Mouse (Mus musculus) heart, embryonic 14.5 days (tissue): ENCODE results near the gene Tbc1d2b. TPM values are rescaled to one million over a fixed set of nuclear protein-coding genes. Genes with fewer than 3 reads are reported as not detected.

Source experiments
- ATAC-seq: fragments of 200-750 bp; cut with Nextera tagmentation; 2 replicates; pipeline ENCODE4 v1.8.0; 2017; ENCODE audit warnings: low read depth, moderate TSS enrichment; ENCODE audit not compliant: insufficient number of reproducible peaks, insufficient read depth, low FRiP score
- H3K27ac ChIP-seq, 2 experiments: fragments of 200-500 bp in 1 of 2; fragments of 300-500 bp in 1 of 2; sonication (generic) in 1 of 2; replicated peaks in 1 of 2; 2 replicates each; pipeline ENCODE4 v1.5.1; 2012 to 2014; ENCODE audit warnings: low read depth in 2 of 2, low read length in 2 of 2, control low read depth in 1 of 2, mild to moderate bottlenecking in 1 of 2, mixed read lengths in 1 of 2; ENCODE audit not compliant: control insufficient read depth in 1 of 2, insufficient read depth in 1 of 2
- H3K27me3 ChIP-seq: fragments of 300-500 bp; sonication (generic); 2 replicates; pipeline ENCODE4 v1.6.1; 2014; ENCODE audit warnings: mild to moderate bottlenecking, low read length, control low read depth; ENCODE audit not compliant: control insufficient read depth, insufficient read depth
- H3K36me3 ChIP-seq: fragments of 300-500 bp; sonication (generic); 2 replicates; pipeline ENCODE4 v1.6.1; 2014; ENCODE audit warnings: mild to moderate bottlenecking, control low read depth, low read length, mixed read lengths; ENCODE audit not compliant: control insufficient read depth, insufficient read depth
- H3K4me1 ChIP-seq, 2 experiments: fragments of 200-500 bp in 1 of 2; fragments of 300-500 bp in 1 of 2; sonication (generic) in 1 of 2; 2 replicates each; pipeline ENCODE4 v1.6.1; 2012 to 2014; ENCODE audit warnings: low read length in 2 of 2, control low read depth in 1 of 2, mixed read lengths in 1 of 2; ENCODE audit not compliant: control insufficient read depth in 2 of 2, insufficient read depth in 2 of 2
- H3K4me2 ChIP-seq: fragments of 300-500 bp; sonication (generic); 2 replicates; pipeline ENCODE4 v1.6.1; 2014; ENCODE audit warnings: mild to moderate bottlenecking, low read length
- H3K4me3 ChIP-seq, 2 experiments: fragments of 200-500 bp in 1 of 2; fragments of 300-500 bp in 1 of 2; sonication (generic) in 1 of 2; 2 replicates each; pipeline ENCODE4 v1.5.1; 2012 to 2014; ENCODE audit warnings: low read length in 2 of 2, mild to moderate bottlenecking in 2 of 2, control low read depth in 1 of 2, low read depth in 1 of 2, moderate library complexity in 1 of 2; ENCODE audit not compliant: control insufficient read depth in 1 of 2, insufficient read depth in 1 of 2
- H3K9ac ChIP-seq: fragments of 300-500 bp; sonication (generic); 2 replicates; pipeline ENCODE4 v1.6.1; 2014; ENCODE audit warnings: mild to moderate bottlenecking, low read length
- H3K9me3 ChIP-seq: fragments of 300-500 bp; sonication (generic); 2 replicates; pipeline ENCODE4 v1.6.1; 2016; ENCODE audit warnings: low read length, control low read depth; ENCODE audit not compliant: control insufficient read depth
- WGBS: fragments of 180-500 bp; shearing (Covaris S2); extraction: QIAGEN DNeasy Blood & Tissue Kit; methylation state at CpG from one replicate; pipeline ENCODE4 v1.1.7; 2014; 5-methylcytosine and 5-hydroxymethylcytosine counted together
- polyA plus RNA-seq: library from polyadenylated mRNA; unstranded; fragments of >200 nt; fragmentation: Nextera tagmentation; extraction: Ambion mirVana; gene quantifications from 2 replicates; pipeline ENCODE4 v1.2.1, GENCODE M21; 2014

Tbc1d2b gene
- polyA plus RNA-seq, 1 experiment from 2014 or later, result 7.1 TPM

- no peak overlapping the region for H3K9ac ChIP-seq
- H3K27ac ChIP-seq, result no peak overlapping the region
- H3K4me1 ChIP-seq, result peaks cover 17 to 23% of the 10 kb centered on the region in 2 experiments
- 90% methylated on average over 4 of the region's 4 CpGs for WGBS
- H3K9me3 ChIP-seq, result no peaks in the 10 kb centered on the region
- ATAC-seq, result no peak
- no peaks in the 10 kb centered on the region for H3K27me3 ChIP-seq
- peaks cover 39% of the 10 kb centered on the region for H3K36me3 ChIP-seq
- H3K4me2 ChIP-seq, result no peak overlapping the region
- no peak overlapping the region for H3K4me3 ChIP-seq
These were observed 70.1 kb downstream of the Tbc1d2b start for GRCm38 (mm10) chr9:90200501-90200900.

- no peak overlapping the region for H3K9ac ChIP-seq
- peaks cover 31% of the 10 kb centered on the region for H3K36me3 ChIP-seq
- H3K4me2 ChIP-seq, result no peak overlapping the region
- ATAC-seq, result no peak
- no peaks in the 10 kb centered on the region for H3K27me3 ChIP-seq
- peak overlapping the region in 1 of 2 experiments; percentile 87; a peak in 1 of 4 replicates for H3K27ac ChIP-seq
- H3K4me1 ChIP-seq, result peaks cover 17 to 23% of the 10 kb centered on the region in 2 experiments
- WGBS, result 91% methylated on average over 18 of the region's 18 CpGs
- no peaks in the 10 kb centered on the region for H3K9me3 ChIP-seq
- no peak overlapping the region for H3K4me3 ChIP-seq
These were observed 71.0 kb downstream of the Tbc1d2b start for GRCm38 (mm10) chr9:90199611-90200010.

- peak; percentile 64 for ATAC-seq
- peak overlapping the region; percentile 43 for H3K4me2 ChIP-seq
- no peak overlapping the region for H3K4me3 ChIP-seq
- H3K9me3 ChIP-seq, result no peaks in the 10 kb centered on the region
- peaks cover 23% of the 10 kb centered on the region for H3K36me3 ChIP-seq
- peaks cover 17 to 23% of the 10 kb centered on the region in 2 experiments for H3K4me1 ChIP-seq
- 15% methylated on average over 10 of the region's 10 CpGs for WGBS
- H3K27ac ChIP-seq, result peak overlapping the region; percentile 67 to 87
- no peaks in the 10 kb centered on the region for H3K27me3 ChIP-seq
- H3K9ac ChIP-seq, result peak overlapping the region; percentile 22; the same call in 1 of the 2 replicates
These were observed 71.8 kb downstream of the Tbc1d2b start for GRCm38 (mm10) chr9:90198531-90199449.

- Histone ChIP-seq H3K4me2 (peak overlapping the region; percentile 43), H3K27me3 (no peaks in the 10 kb centered on the region), H3K9me3 (no peaks in the 10 kb centered on the region), H3K4me1 (peaks cover 17 to 23% of the 10 kb centered on the region in 2 experiments), H3K27ac (peak overlapping the region; percentile 67 to 87), H3K4me3 (no peak overlapping the region), H3K9ac (no peak overlapping the region), H3K36me3 (peaks cover 17% of the 10 kb centered on the region)
- WGBS, result 61% methylated on average over 7 of the region's 7 CpGs
- peak; percentile 0; the same call in 1 of the 2 replicates for ATAC-seq
These were observed 72.7 kb downstream of the Tbc1d2b start for GRCm38 (mm10) chr9:90197866-90198383.

- Histone ChIP-seq H3K4me3 (no peak overlapping the region), H3K9me3 (no peaks in the 10 kb centered on the region), H3K36me3 (peaks cover 14% of the 10 kb centered on the region), H3K27ac (no peak overlapping the region), H3K4me2 (no peak overlapping the region), H3K9ac (no peak overlapping the region), H3K27me3 (no peaks in the 10 kb centered on the region), H3K4me1 (peaks cover 17 to 23% of the 10 kb centered on the region in 2 experiments)
- WGBS, result 76% methylated on average over 7 of the region's 7 CpGs
- ATAC-seq, result no peak
These were observed 73.4 kb downstream of the Tbc1d2b start for GRCm38 (mm10) chr9:90197116-90197665.

GRCm38 (mm10) chr9:90196262-90196661, 74.3 kb downstream of the Tbc1d2b start:
- WGBS, result 64% methylated on average over 7 of the region's 7 CpGs

GRCm38 (mm10) chr9:90195000-90195399, 75.6 kb downstream of the Tbc1d2b start:
- no peaks in the 10 kb centered on the region for H3K9me3 ChIP-seq
- no peak overlapping the region for H3K27ac ChIP-seq
- H3K36me3 ChIP-seq, result peaks cover 13% of the 10 kb centered on the region; the same call in 1 of the 2 replicates
- ATAC-seq, result no peak
- no peak overlapping the region for H3K9ac ChIP-seq
- peaks cover 19 to 24% of the 10 kb centered on the region in 2 experiments for H3K4me1 ChIP-seq
- H3K27me3 ChIP-seq, result no peaks in the 10 kb centered on the region
- WGBS, result 65% methylated on average over 10 of the region's 10 CpGs
- no peak overlapping the region for H3K4me3 ChIP-seq
- no peak overlapping the region for H3K4me2 ChIP-seq

More at GRCm38 (mm10) chr9:90196262-90196661, 74.3 kb downstream of the Tbc1d2b start:
- Histone ChIP-seq H3K27ac (no peak overlapping the region), H3K9me3 (no peaks in the 10 kb centered on the region), H3K4me1 (peaks cover 17 to 23% of the 10 kb centered on the region in 2 experiments), H3K4me3 (no peak overlapping the region), H3K4me2 (no peak overlapping the region), H3K9ac (no peak overlapping the region), H3K36me3 (peaks cover 17% of the 10 kb centered on the region; the same call in 1 of the 2 replicates), H3K27me3 (no peaks in the 10 kb centered on the region)
- no peak for ATAC-seq
